Mouse (Mus musculus): ENCODE results near the gene Kndc1. TPM values are rescaled to one million over a fixed set of nuclear protein-coding genes. Genes with fewer than 3 reads are reported as not detected.

Kndc1 gene
- polyA plus RNA-seq, 1 experiment from 2014 or later = 0.03 TPM

- peaks cover 6% of the 10 kb centered on the region for H3K4me1 ChIP-seq (ENCODE audit: control insufficient read depth, insufficient read depth, low read length)
- ATAC-seq (replicated peaks; ENCODE audit: insufficient number of reproducible peaks, low FRiP score, low TSS enrichment) = no peak
- H3K9ac ChIP-seq (ENCODE audit: low read depth, low read length) = no peak overlapping the region
- H3K4me2 ChIP-seq = no peak overlapping the region
- H3K27me3 ChIP-seq (ENCODE audit: control insufficient read depth, insufficient read depth, low read length) = peaks cover 53% of the 10 kb centered on the region
- H3K27ac ChIP-seq (ENCODE audit: low read depth, low read length) = no peak overlapping the region
- no peaks in the 10 kb centered on the region for H3K9me3 ChIP-seq (replicated peaks; ENCODE audit: control insufficient read depth, low read length)
- no peaks in the 10 kb centered on the region for H3K36me3 ChIP-seq (ENCODE audit: control insufficient read depth, insufficient read depth, low read length)
- no peak overlapping the region for H3K4me3 ChIP-seq (ENCODE audit: low read depth, low read length)
- WGBS (ENCODE audit: insufficient replicate concordance) = 71% methylated on average over 10 of the region's 10 CpGs
Measured at GRCm38 (mm10) chr7:139974307-139974706, 79.8 kb downstream of the Kndc1 start.

GRCm38 (mm10) chr7:139975471-139975870, 81.0 kb downstream of the Kndc1 start:
- H3K4me2 ChIP-seq = no peak overlapping the region
- H3K4me3 ChIP-seq (ENCODE audit: low read depth, low read length) = no peak overlapping the region
- peaks cover 6% of the 10 kb centered on the region for H3K4me1 ChIP-seq (ENCODE audit: control insufficient read depth, insufficient read depth, low read length)
- no peaks in the 10 kb centered on the region for H3K9me3 ChIP-seq (replicated peaks; ENCODE audit: control insufficient read depth, low read length)
- peaks cover 51% of the 10 kb centered on the region for H3K27me3 ChIP-seq (ENCODE audit: control insufficient read depth, insufficient read depth, low read length)
- no peak overlapping the region for H3K9ac ChIP-seq (ENCODE audit: low read depth, low read length)
- no peak overlapping the region for H3K27ac ChIP-seq (ENCODE audit: low read depth, low read length)
- no peak for ATAC-seq (replicated peaks; ENCODE audit: insufficient number of reproducible peaks, low FRiP score, low TSS enrichment)
- H3K36me3 ChIP-seq (ENCODE audit: control insufficient read depth, insufficient read depth, low read length) = no peaks in the 10 kb centered on the region
- WGBS (ENCODE audit: insufficient replicate concordance) = 42% methylated on average over 5 of the region's 5 CpGs

GRCm38 (mm10) chr7:139978278-139978892, 83.9 kb downstream of the Kndc1 start, which contains the start of gene 6430531B16Rik:
6430531B16Rik (minus strand) TSS chr7:139978755.
- H3K4me2 ChIP-seq = peak within 1 kb of the TSS; percentile 95
- WGBS (ENCODE audit: insufficient replicate concordance) = 3% methylated on average over 32 of the region's 32 CpGs
- H3K4me3 ChIP-seq (ENCODE audit: low read depth, low read length) = peak within 1 kb of the TSS; percentile 57
- no peaks in the 10 kb centered on the region for H3K36me3 ChIP-seq (ENCODE audit: control insufficient read depth, insufficient read depth, low read length)
- peaks cover 42% of the 10 kb centered on the region for H3K27me3 ChIP-seq (ENCODE audit: control insufficient read depth, insufficient read depth, low read length)
- H3K27ac ChIP-seq (ENCODE audit: low read depth, low read length) = no peak within 1 kb of the TSS
- peaks cover 6% of the 10 kb centered on the region for H3K4me1 ChIP-seq (ENCODE audit: control insufficient read depth, insufficient read depth, low read length)
- ATAC-seq (replicated peaks; ENCODE audit: insufficient number of reproducible peaks, low FRiP score, low TSS enrichment) = peak; percentile 66
- H3K9me3 ChIP-seq (replicated peaks; ENCODE audit: control insufficient read depth, low read length) = no peaks in the 10 kb centered on the region
- peak within 1 kb of the TSS; percentile 69 for H3K9ac ChIP-seq (ENCODE audit: low read depth, low read length)

GRCm38 (mm10) chr7:139979011-139979719, 84.7 kb downstream of the Kndc1 start:
- H3K4me2 ChIP-seq = peak overlapping the region; percentile 95
- H3K4me1 ChIP-seq (ENCODE audit: control insufficient read depth, insufficient read depth, low read length) = peaks cover 6% of the 10 kb centered on the region
- H3K9ac ChIP-seq (ENCODE audit: low read depth, low read length) = no peak overlapping the region
- 42% methylated on average over 13 of the region's 13 CpGs for WGBS (ENCODE audit: insufficient replicate concordance)
- no peak for ATAC-seq (replicated peaks; ENCODE audit: insufficient number of reproducible peaks, low FRiP score, low TSS enrichment)
- no peaks in the 10 kb centered on the region for H3K9me3 ChIP-seq (replicated peaks; ENCODE audit: control insufficient read depth, low read length)
- no peaks in the 10 kb centered on the region for H3K36me3 ChIP-seq (ENCODE audit: control insufficient read depth, insufficient read depth, low read length)
- peak overlapping the region; percentile 57 for H3K4me3 ChIP-seq (ENCODE audit: low read depth, low read length)
- H3K27me3 ChIP-seq (ENCODE audit: control insufficient read depth, insufficient read depth, low read length) = peaks cover 49% of the 10 kb centered on the region
- no peak overlapping the region for H3K27ac ChIP-seq (ENCODE audit: low read depth, low read length)

- H3K27ac ChIP-seq (ENCODE audit: low read depth, low read length) = no peak overlapping the region
- H3K9ac ChIP-seq (ENCODE audit: low read depth, low read length) = no peak overlapping the region
- no peak overlapping the region for H3K4me2 ChIP-seq
- peaks cover 64% of the 10 kb centered on the region for H3K27me3 ChIP-seq (ENCODE audit: control insufficient read depth, insufficient read depth, low read length)
- no peak overlapping the region for H3K4me3 ChIP-seq (ENCODE audit: low read depth, low read length)
- no peaks in the 10 kb centered on the region for H3K36me3 ChIP-seq (ENCODE audit: control insufficient read depth, insufficient read depth, low read length)
- ATAC-seq (replicated peaks; ENCODE audit: insufficient number of reproducible peaks, low FRiP score, low TSS enrichment) = no peak
- WGBS (ENCODE audit: insufficient replicate concordance) = 39% methylated on average over 3 of the region's 3 CpGs
- peaks cover 6% of the 10 kb centered on the region for H3K4me1 ChIP-seq (ENCODE audit: control insufficient read depth, insufficient read depth, low read length)
- H3K9me3 ChIP-seq (replicated peaks; ENCODE audit: control insufficient read depth, low read length) = no peaks in the 10 kb centered on the region
Measured at GRCm38 (mm10) chr7:139980778-139981177, 86.3 kb downstream of the Kndc1 start.

GRCm38 (mm10) chr7:139982058-139982457, 87.6 kb downstream of the Kndc1 start:
- Histone ChIP-seq H3K36me3 (ENCODE audit: control insufficient read depth, insufficient read depth, low read length) (no peaks in the 10 kb centered on the region), H3K27me3 (ENCODE audit: control insufficient read depth, insufficient read depth, low read length) (peaks cover 65% of the 10 kb centered on the region), H3K9ac (ENCODE audit: low read depth, low read length) (no peak overlapping the region), H3K9me3 (replicated peaks; ENCODE audit: control insufficient read depth, low read length) (no peaks in the 10 kb centered on the region), H3K27ac (ENCODE audit: low read depth, low read length) (no peak overlapping the region), H3K4me2 (no peak overlapping the region), H3K4me3 (ENCODE audit: low read depth, low read length) (no peak overlapping the region), H3K4me1 (ENCODE audit: control insufficient read depth, insufficient read depth, low read length) (peaks cover 6% of the 10 kb centered on the region)
- 74% methylated on average over 11 of the region's 11 CpGs for WGBS (ENCODE audit: insufficient replicate concordance)
- ATAC-seq (replicated peaks; ENCODE audit: insufficient number of reproducible peaks, low FRiP score, low TSS enrichment) = no peak

GRCm38 (mm10) chr7:139984505-139984904, 90.0 kb downstream of the Kndc1 start:
- 86% methylated on average over 11 of the region's 11 CpGs for WGBS (ENCODE audit: insufficient replicate concordance)
- no peak overlapping the region for H3K27ac ChIP-seq (ENCODE audit: low read depth, low read length)
- H3K36me3 ChIP-seq (ENCODE audit: control insufficient read depth, insufficient read depth, low read length) = no peaks in the 10 kb centered on the region
- H3K9ac ChIP-seq (ENCODE audit: low read depth, low read length) = no peak overlapping the region
- no peak for ATAC-seq (replicated peaks; ENCODE audit: insufficient number of reproducible peaks, low FRiP score, low TSS enrichment)
- no peaks in the 10 kb centered on the region for H3K9me3 ChIP-seq (replicated peaks; ENCODE audit: control insufficient read depth, low read length)
- H3K4me1 ChIP-seq (ENCODE audit: control insufficient read depth, insufficient read depth, low read length) = no peaks in the 10 kb centered on the region
- no peak overlapping the region for H3K4me2 ChIP-seq
- H3K27me3 ChIP-seq (ENCODE audit: control insufficient read depth, insufficient read depth, low read length) = peaks cover 62% of the 10 kb centered on the region
- no peak overlapping the region for H3K4me3 ChIP-seq (ENCODE audit: low read depth, low read length)

GRCm38 (mm10) chr7:139988272-139988671, 93.8 kb downstream of the Kndc1 start:
- WGBS (ENCODE audit: insufficient replicate concordance) = 71% methylated on average over 9 of the region's 9 CpGs
- H3K9ac ChIP-seq (ENCODE audit: low read depth, low read length) = no peak overlapping the region
- peaks cover 68% of the 10 kb centered on the region for H3K27me3 ChIP-seq (ENCODE audit: control insufficient read depth, insufficient read depth, low read length)
- H3K36me3 ChIP-seq (ENCODE audit: control insufficient read depth, insufficient read depth, low read length) = no peaks in the 10 kb centered on the region
- no peak for ATAC-seq (replicated peaks; ENCODE audit: insufficient number of reproducible peaks, low FRiP score, low TSS enrichment)
- no peak overlapping the region for H3K4me3 ChIP-seq (ENCODE audit: low read depth, low read length)
- no peak overlapping the region for H3K4me2 ChIP-seq
- no peaks in the 10 kb centered on the region for H3K4me1 ChIP-seq (ENCODE audit: control insufficient read depth, insufficient read depth, low read length)
- H3K27ac ChIP-seq (ENCODE audit: low read depth, low read length) = no peak overlapping the region
- H3K9me3 ChIP-seq (replicated peaks; ENCODE audit: control insufficient read depth, low read length) = no peaks in the 10 kb centered on the region

Data from heart, embryonic 11.5 days (tissue).